18 mouse cellular contexts compared by ENCODE assay signal in genomic region chr16:24050856-24051640, GRCm38 (mm10).
A peak's percentile ranks its signal among the peaks of the same experiment; 100 is the strongest.
DNase-seq lines count a peak whose midpoint lies in the region; ATAC-seq and TF ChIP-seq lines count a peak whose summit lies in the region.
"Had no signal": no experiment of that assay in that cellular context is flagged by ENCODE, and none has a peak within 500 bp of the region (broad histone marks: within the 10 kb centered on the region; RNA-seq: fewer than 3 reads in every experiment).

No protein-coding gene starts in this region.

- no peak for TF ChIP-seq CTCF in gastrocnemius, adult 2 months (IDR thresholded peaks at IDR 0.05)

- no peak overlapping the region for H3K4me3 ChIP-seq in gastrocnemius, adult 2 months
- H3K4me3 ChIP-seq: embryonic facial prominence, embryonic 15.5 days; heart, embryonic 13.5 days; hindbrain, embryonic 10.5 days; liver, embryonic 13.5 days; lung, embryonic 15.5 days had no signal

- intact Hi-C loops in gastrocnemius, adult 2 months (cut with DNase I): no loop called here

- ATAC-seq in cerebellum, adult (ENCODE audit: insufficient number of reproducible peaks, low FRiP score, low TSS enrichment): peak; percentile 62; the same call in 1 of the 2 replicates

- H3K27ac ChIP-seq in gastrocnemius, adult 2 months: peak overlapping the region; percentile 72
- H3K27ac ChIP-seq: embryonic facial prominence, embryonic 15.5 days; heart, embryonic 13.5 days; hindbrain, embryonic 10.5 days; liver, embryonic 13.5 days; lung, embryonic 15.5 days had no signal

- no peak for DNase-seq in gastrocnemius, adult 2 months
- no peak for DNase-seq in gastrocnemius, adult 8-10 months (ENCODE audit: low spot score in 2 of 2)
- DNase-seq in cerebellum, postnatal 10 days: peak; percentile 69 to 84
- peak; percentile 27 for DNase-seq in thymus, postnatal 14 days
- no peak for DNase-seq in adrenal gland, postnatal 25 days
- DNase-seq in natural killer cell, adult 2 months (ENCODE audit: low spot score in 2 of 2): no peak
- DNase-seq in spleen, adult 18-20 months: no peak
- DNase-seq: adrenal gland, postnatal 10 days; kidney, adult 2 months; kidney, postnatal 14 days; layer of hippocampus, adult 9-11 months; liver, embryonic 13.5 days; midbrain, embryonic 14.5 days had no signal

Comparison
In these comparisons a context has a peak if more than half of its experiments do, and no peak if none do; other contexts are left out.
1. DNase-seq: peak in cerebellum, postnatal 10 days (2 of 2) and thymus, postnatal 14 days (single experiment); none in gastrocnemius, adult 2 months (single experiment), gastrocnemius, adult 8-10 months (0 of 2), adrenal gland, postnatal 25 days (single experiment), natural killer cell, adult 2 months (0 of 2) and spleen, adult 18-20 months (0 of 2).